Mouse (Mus musculus): ENCODE data around the gene Emc6. TPM values are rescaled to one million over a fixed set of nuclear protein-coding genes. Genes with fewer than 3 reads are reported as not detected.

Gene Emc6
- 10 to 100 TPM; 54.6 to 55.2 TPM for total RNA-seq (2021)
- long read RNA-seq, experiment 1, transcript Emc6-201 (2 exons, 1,332 nt) = major isoform, 43 of 46 reads
- long read RNA-seq, experiment 1, partial matches to known transcripts = 0 of 46 reads
- long read RNA-seq, experiment 1, other reads (novel, unspliced or antisense) = 1 of 46 reads
- long read RNA-seq, experiment 2, transcript Emc6-201 (2 exons, 1,332 nt) = major isoform, 28 of 29 reads
- long read RNA-seq, experiment 2, partial matches to known transcripts = 0 of 29 reads
- long read RNA-seq, experiment 2, other reads (novel, unspliced or antisense) = 1 of 29 reads

GRCm38 (mm10) chr11:73176608-73177508 lies at the start of gene Emc6, which contains the start of gene Tax1bp3:
Gene Emc6, minus strand, starts transcription at chr11:73177037.
Gene Tax1bp3, plus strand, starts transcription at chr11:73177083.
- DNase-seq (ENCODE audit: extremely low spot score in 1 of 2, low spot score in 2 of 2) = peak; percentile 94 to 96
- H3K4me3 ChIP-seq = peak within 1 kb of the TSS; percentile 62
- peak within 1 kb of the TSS; percentile 77 for H3K27ac ChIP-seq
- TF ChIP-seq CTCF (IDR thresholded peaks at IDR 0.05) = no peak
- intact Hi-C loops (cut with DNase I) = loop anchor here (2.0 kb wide), 1 partner anchor 22 kb away; the partner anchor contains the start of genes Ctns and Shpk

GRCm38 (mm10) chr11:73225856-73226255 lies 49.0 kb upstream of the Emc6 start:
- intact Hi-C loops (cut with DNase I) = no loop called here
- TF ChIP-seq CTCF (IDR thresholded peaks at IDR 0.05) = no peak
- H3K27ac ChIP-seq = no peak overlapping the region
- DNase-seq (ENCODE audit: extremely low spot score in 1 of 2, low spot score in 2 of 2) = no peak
- no peak overlapping the region for H3K4me3 ChIP-seq

GRCm38 (mm10) chr11:73223966-73224365 lies 47.1 kb upstream of the Emc6 start:
- no peak for DNase-seq (ENCODE audit: extremely low spot score in 1 of 2, low spot score in 2 of 2)
- H3K4me3 ChIP-seq = no peak overlapping the region
- H3K27ac ChIP-seq = no peak overlapping the region
- peak; percentile 34 for TF ChIP-seq CTCF (IDR thresholded peaks at IDR 0.05)
- intact Hi-C loops (cut with DNase I) = no loop called here

GRCm38 (mm10) chr11:73222846-73223245 lies 46.0 kb upstream of the Emc6 start:
- H3K4me3 ChIP-seq = no peak overlapping the region
- no peak for TF ChIP-seq CTCF (IDR thresholded peaks at IDR 0.05)
- DNase-seq (ENCODE audit: extremely low spot score in 1 of 2, low spot score in 2 of 2) = no peak
- no peak overlapping the region for H3K27ac ChIP-seq
- intact Hi-C loops (cut with DNase I) = no loop called here

- no peak for TF ChIP-seq CTCF (IDR thresholded peaks at IDR 0.05)
- no peak overlapping the region for H3K27ac ChIP-seq
- no peak overlapping the region for H3K4me3 ChIP-seq
- no peak for DNase-seq (ENCODE audit: extremely low spot score in 1 of 2, low spot score in 2 of 2)
- intact Hi-C loops (cut with DNase I) = no loop called here
Observed at GRCm38 (mm10) chr11:73220651-73221050, 43.8 kb upstream of the Emc6 start.

GRCm38 (mm10) chr11:73219671-73220070 lies 42.8 kb upstream of the Emc6 start:
- H3K4me3 ChIP-seq = no peak overlapping the region
- DNase-seq (ENCODE audit: extremely low spot score in 1 of 2, low spot score in 2 of 2) = no peak
- no peak overlapping the region for H3K27ac ChIP-seq
- peak; percentile 24 for TF ChIP-seq CTCF (IDR thresholded peaks at IDR 0.05)
- intact Hi-C loops (cut with DNase I) = no loop called here

- no peak overlapping the region for H3K27ac ChIP-seq
- no peak overlapping the region for H3K4me3 ChIP-seq
- TF ChIP-seq CTCF (IDR thresholded peaks at IDR 0.05) = no peak
- intact Hi-C loops (cut with DNase I) = no loop called here
- no peak for DNase-seq (ENCODE audit: extremely low spot score in 1 of 2, low spot score in 2 of 2)
Observed at GRCm38 (mm10) chr11:73213956-73214355, 37.1 kb upstream of the Emc6 start.

- peak; percentile 29 for TF ChIP-seq CTCF (IDR thresholded peaks at IDR 0.05)
- intact Hi-C loops (cut with DNase I) = no loop called here
- DNase-seq (ENCODE audit: extremely low spot score in 1 of 2, low spot score in 2 of 2) = no peak
- Histone ChIP-seq H3K4me3 (no peak overlapping the region), H3K27ac (no peak overlapping the region)
Observed at GRCm38 (mm10) chr11:73207621-73208020, 30.8 kb upstream of the Emc6 start.

GRCm38 (mm10) chr11:73205194-73205593 lies 28.4 kb upstream of the Emc6 start:
- no peak overlapping the region for H3K4me3 ChIP-seq
- no peak for DNase-seq (ENCODE audit: extremely low spot score in 1 of 2, low spot score in 2 of 2)
- no peak overlapping the region for H3K27ac ChIP-seq
- TF ChIP-seq CTCF (IDR thresholded peaks at IDR 0.05) = no peak
- intact Hi-C loops (cut with DNase I) = no loop called here

- Histone ChIP-seq H3K27ac (no peak overlapping the region), H3K4me3 (no peak overlapping the region)
- TF ChIP-seq CTCF (IDR thresholded peaks at IDR 0.05) = no peak
- intact Hi-C loops (cut with DNase I) = no loop called here
- DNase-seq (ENCODE audit: extremely low spot score in 1 of 2, low spot score in 2 of 2) = no peak
Observed at GRCm38 (mm10) chr11:73203895-73204294, 27.1 kb upstream of the Emc6 start.

GRCm38 (mm10) chr11:73201597-73201996 lies 24.8 kb upstream of the Emc6 start:
- no peak overlapping the region for H3K27ac ChIP-seq
- DNase-seq (ENCODE audit: extremely low spot score in 1 of 2, low spot score in 2 of 2) = no peak
- no peak overlapping the region for H3K4me3 ChIP-seq
- intact Hi-C loops (cut with DNase I) = no loop called here
- TF ChIP-seq CTCF (IDR thresholded peaks at IDR 0.05) = no peak; the same call in none of the 2 replicates

GRCm38 (mm10) chr11:73201021-73201420 lies 24.2 kb upstream of the Emc6 start:
- H3K27ac ChIP-seq = no peak overlapping the region
- no peak overlapping the region for H3K4me3 ChIP-seq
- no peak for DNase-seq (ENCODE audit: extremely low spot score in 1 of 2, low spot score in 2 of 2)
- TF ChIP-seq CTCF (IDR thresholded peaks at IDR 0.05) = no peak
- intact Hi-C loops (cut with DNase I) = no loop called here
